Mouse (Mus musculus): ENCODE results near the gene Fgfr2. TPM values are rescaled to one million over a fixed set of nuclear protein-coding genes. Genes with fewer than 3 reads are reported as not detected.
A peak's percentile ranks its signal among the peaks of the same experiment; 100 is the strongest.
"Not testable (repeated sequence)": the region's sequence is repeated elsewhere in the genome, so short reads cannot be mapped to it uniquely, and the experiment has no call there.

The Fgfr2 gene
- polyA plus RNA-seq, 1 experiment from 2014 or later: 20.3 TPM

DNA sequence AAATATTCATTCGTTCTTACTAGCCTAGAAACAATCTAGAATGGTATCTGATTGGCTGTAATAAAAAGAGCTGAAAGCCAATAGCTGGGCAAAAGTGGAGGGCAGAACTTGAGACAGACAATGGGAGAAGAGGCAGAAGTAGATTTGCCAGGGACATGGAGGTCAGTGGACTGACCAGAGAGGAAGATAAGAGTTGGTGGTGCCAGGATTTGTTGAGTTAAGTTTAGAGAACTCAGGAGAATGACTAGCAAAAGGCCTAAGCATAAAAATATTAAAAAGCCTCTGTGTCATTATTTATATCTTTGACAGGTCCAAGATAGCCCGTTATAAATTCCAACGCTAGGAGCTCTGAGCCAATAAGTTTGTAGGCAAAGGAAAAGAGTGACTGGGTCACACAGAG lies 2668.9 kb downstream of the Fgfr2 start:
- H3K9me3 ChIP-seq (replicated peaks; ENCODE audit: control insufficient read depth, low read length): no peaks in the 10 kb centered on the region
- peaks cover 5% of the 10 kb centered on the region; the same call in 1 of the 2 replicates for H3K4me1 ChIP-seq (ENCODE audit: control insufficient read depth, insufficient read depth, low read length)
- H3K9ac ChIP-seq (ENCODE audit: low read length): no peak overlapping the region
- no peak overlapping the region for H3K4me3 ChIP-seq (ENCODE audit: low read length)
- H3K27me3 ChIP-seq (ENCODE audit: control insufficient read depth, insufficient read depth, low read length): no peaks in the 10 kb centered on the region
- WGBS: 59% methylated on average over 3 of the region's 3 CpGs
- no peak overlapping the region for H3K27ac ChIP-seq (ENCODE audit: low read length)
- H3K4me2 ChIP-seq (ENCODE audit: low read depth, low read length): no peak overlapping the region
- peaks cover 13% of the 10 kb centered on the region; the same call in 1 of the 2 replicates for H3K36me3 ChIP-seq (ENCODE audit: control insufficient read depth, insufficient read depth)
- ATAC-seq (replicated peaks; ENCODE audit: extremely low read depth, insufficient read depth, low FRiP score): no peak

DNA sequence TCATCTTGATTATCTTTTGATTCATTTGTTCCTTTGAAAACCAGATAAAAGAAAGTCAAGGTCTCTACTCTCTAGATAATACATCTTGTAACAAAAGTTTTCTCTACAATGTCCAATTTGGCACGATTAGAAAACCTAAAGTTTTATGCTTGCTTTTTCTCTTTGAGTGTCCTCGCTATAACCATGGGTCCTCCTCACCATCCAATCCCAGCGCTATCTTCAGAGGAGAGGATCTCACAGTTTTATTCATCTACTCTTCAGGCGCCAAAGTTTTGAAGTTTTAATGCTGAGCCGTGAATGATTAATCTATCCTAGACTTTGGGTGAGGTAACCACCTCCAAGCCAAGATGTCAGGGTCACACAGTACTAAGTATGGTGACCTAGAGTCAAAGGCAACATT lies 2687.4 kb downstream of the Fgfr2 start:
- Histone ChIP-seq H3K4me1 (ENCODE audit: control insufficient read depth, insufficient read depth, low read length) (no peaks in the 10 kb centered on the region), H3K36me3 (ENCODE audit: control insufficient read depth, insufficient read depth) (no peaks in the 10 kb centered on the region), H3K4me2 (ENCODE audit: low read depth, low read length) (no peak overlapping the region), H3K9ac (ENCODE audit: low read length) (no peak overlapping the region), H3K27me3 (ENCODE audit: control insufficient read depth, insufficient read depth, low read length) (no peaks in the 10 kb centered on the region), H3K4me3 (ENCODE audit: low read length) (no peak overlapping the region), H3K27ac (ENCODE audit: low read length) (no peak overlapping the region), H3K9me3 (replicated peaks; ENCODE audit: control insufficient read depth, low read length) (no peaks in the 10 kb centered on the region)
- ATAC-seq (replicated peaks; ENCODE audit: extremely low read depth, insufficient read depth, low FRiP score): no peak
- WGBS: 90% methylated on average over 5 of the region's 5 CpGs

DNA sequence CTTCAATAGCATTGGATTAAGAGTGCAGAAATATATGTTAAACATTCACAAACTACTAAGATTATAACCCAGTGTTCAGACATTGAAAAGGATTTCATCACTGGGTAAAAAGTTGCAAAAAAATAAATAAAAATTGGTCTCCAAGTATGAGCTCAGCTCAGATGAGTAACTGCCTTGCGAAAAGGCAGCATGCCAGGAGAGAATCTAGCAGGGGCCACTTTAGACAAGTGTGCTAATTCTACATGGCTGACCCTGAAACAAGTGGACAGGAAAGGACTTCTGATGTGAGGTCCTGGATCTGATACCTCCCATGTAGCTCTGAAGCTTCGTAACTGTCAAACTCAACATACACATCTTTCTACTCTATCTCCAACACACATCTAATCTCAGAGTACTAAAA lies 2691.0 kb downstream of the Fgfr2 start:
- Histone ChIP-seq H3K9ac (ENCODE audit: low read length) (no peak overlapping the region), H3K27ac (ENCODE audit: low read length) (no peak overlapping the region), H3K4me3 (ENCODE audit: low read length) (no peak overlapping the region), H3K9me3 (replicated peaks; ENCODE audit: control insufficient read depth, low read length) (no peaks in the 10 kb centered on the region), H3K27me3 (ENCODE audit: control insufficient read depth, insufficient read depth, low read length) (no peaks in the 10 kb centered on the region), H3K4me1 (ENCODE audit: control insufficient read depth, insufficient read depth, low read length) (no peaks in the 10 kb centered on the region), H3K4me2 (ENCODE audit: low read depth, low read length) (no peak overlapping the region), H3K36me3 (ENCODE audit: control insufficient read depth, insufficient read depth) (no peaks in the 10 kb centered on the region)
- no peak for ATAC-seq (replicated peaks; ENCODE audit: extremely low read depth, insufficient read depth, low FRiP score)
- WGBS: 78% methylated on average over 2 of the region's 2 CpGs

DNA sequence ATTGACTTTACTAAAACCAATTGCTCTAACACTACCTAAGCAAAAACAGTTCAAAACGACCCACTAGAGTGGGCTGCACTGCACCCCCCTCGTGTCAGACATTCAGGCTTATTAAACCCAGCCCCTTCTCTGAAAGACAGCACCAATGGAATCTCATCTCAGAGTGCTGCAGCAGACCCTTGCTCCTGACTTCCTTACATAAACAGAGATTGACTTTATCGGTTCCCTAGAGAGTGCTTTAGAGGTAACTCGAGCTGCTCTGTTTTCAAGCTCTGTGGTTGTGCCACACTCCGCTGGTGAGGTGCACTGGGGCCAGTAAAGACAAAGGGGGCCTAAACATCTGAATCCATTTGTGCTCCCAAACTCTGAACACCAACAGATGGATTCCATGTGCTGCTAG lies 2696.6 kb downstream of the Fgfr2 start:
- Histone ChIP-seq H3K36me3 (ENCODE audit: control insufficient read depth, insufficient read depth) (no peaks in the 10 kb centered on the region), H3K4me2 (ENCODE audit: low read depth, low read length) (no peak overlapping the region), H3K27me3 (ENCODE audit: control insufficient read depth, insufficient read depth, low read length) (no peaks in the 10 kb centered on the region), H3K9me3 (replicated peaks; ENCODE audit: control insufficient read depth, low read length) (no peaks in the 10 kb centered on the region), H3K4me1 (ENCODE audit: control insufficient read depth, insufficient read depth, low read length) (peaks cover 5% of the 10 kb centered on the region), H3K27ac (ENCODE audit: low read length) (no peak overlapping the region), H3K9ac (ENCODE audit: low read length) (no peak overlapping the region), H3K4me3 (ENCODE audit: low read length) (no peak overlapping the region)
- no peak for ATAC-seq (replicated peaks; ENCODE audit: extremely low read depth, insufficient read depth, low FRiP score)
- 8% methylated on average over 5 of the region's 5 CpGs for WGBS

DNA sequence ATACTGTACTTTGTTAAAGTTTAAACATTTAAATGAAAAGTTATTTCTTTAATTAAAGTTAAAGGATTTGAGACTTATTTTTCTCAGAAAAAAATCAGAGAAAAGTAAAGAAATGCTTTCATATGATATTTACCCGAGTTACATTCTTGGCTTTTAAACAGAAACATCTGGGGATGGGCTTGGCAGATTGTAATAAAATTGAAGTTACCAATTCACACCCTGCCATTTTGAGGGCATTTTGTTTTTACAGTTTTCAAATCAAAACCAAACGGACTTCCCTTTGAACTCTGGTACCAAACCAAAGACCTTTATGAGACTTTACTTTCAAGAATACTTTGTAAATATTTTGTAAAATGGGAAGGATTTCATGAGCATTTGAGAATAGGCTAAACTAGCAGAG lies 2697.2 kb downstream of the Fgfr2 start:
- WGBS: 70% methylated on average over 2 of the region's 2 CpGs
- H3K9ac ChIP-seq (ENCODE audit: low read length): no peak overlapping the region
- no peak overlapping the region for H3K27ac ChIP-seq (ENCODE audit: low read length)
- no peaks in the 10 kb centered on the region for H3K36me3 ChIP-seq (ENCODE audit: control insufficient read depth, insufficient read depth)
- no peak overlapping the region for H3K4me2 ChIP-seq (ENCODE audit: low read depth, low read length)
- no peak overlapping the region for H3K4me3 ChIP-seq (ENCODE audit: low read length)
- ATAC-seq (replicated peaks; ENCODE audit: extremely low read depth, insufficient read depth, low FRiP score): no peak
- H3K9me3 ChIP-seq (replicated peaks; ENCODE audit: control insufficient read depth, low read length): no peaks in the 10 kb centered on the region
- no peaks in the 10 kb centered on the region for H3K27me3 ChIP-seq (ENCODE audit: control insufficient read depth, insufficient read depth, low read length)
- H3K4me1 ChIP-seq (ENCODE audit: control insufficient read depth, insufficient read depth, low read length): peaks cover 5% of the 10 kb centered on the region

DNA sequence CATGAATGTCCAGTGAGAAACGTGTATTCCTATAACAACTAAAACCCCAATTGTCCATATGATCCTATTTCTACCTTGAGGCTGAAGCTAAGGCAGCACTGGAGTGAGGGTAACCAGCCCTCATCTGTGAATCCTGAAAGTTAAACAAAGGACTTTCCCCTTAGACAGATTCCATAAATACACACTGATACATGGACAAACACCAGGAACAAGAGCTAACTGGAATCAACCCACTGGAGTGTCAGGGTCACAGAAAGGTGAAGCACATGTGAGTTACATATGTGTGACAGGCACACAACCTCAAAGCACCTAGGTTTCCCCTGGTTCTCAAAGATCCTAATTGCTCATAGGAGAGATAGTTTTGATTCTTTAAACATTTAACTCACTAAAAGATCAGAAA lies 2703.2 kb downstream of the Fgfr2 start:
- no peak for ATAC-seq (replicated peaks; ENCODE audit: extremely low read depth, insufficient read depth, low FRiP score)
- peak overlapping the region; percentile 57 for H3K27ac ChIP-seq (ENCODE audit: low read length)

DNA sequence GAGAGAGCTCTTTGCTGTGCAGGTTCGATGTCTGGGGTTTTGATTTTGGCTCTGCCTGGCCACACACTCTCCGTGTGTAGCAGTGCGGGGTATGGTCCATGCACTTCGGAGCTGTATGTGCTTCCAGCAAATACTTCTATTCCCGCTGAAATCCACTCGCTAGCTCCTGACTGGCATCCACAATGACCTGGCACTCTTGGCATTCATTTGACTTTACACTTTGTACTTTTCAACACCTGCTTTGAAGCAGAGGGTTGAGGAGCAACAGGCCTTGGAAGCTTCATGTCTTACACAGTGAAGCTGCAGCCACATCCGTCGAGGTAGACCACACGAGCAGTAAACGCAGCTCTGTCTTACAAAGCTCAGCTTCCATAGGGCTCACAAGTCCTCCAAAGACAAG lies 2715.5 kb downstream of the Fgfr2 start:
- Histone ChIP-seq H3K36me3 (ENCODE audit: control insufficient read depth, insufficient read depth) (no peaks in the 10 kb centered on the region), H3K27me3 (ENCODE audit: control insufficient read depth, insufficient read depth, low read length) (no peaks in the 10 kb centered on the region), H3K9ac (ENCODE audit: low read length) (no peak overlapping the region), H3K4me3 (ENCODE audit: low read length) (no peak overlapping the region), H3K9me3 (replicated peaks; ENCODE audit: control insufficient read depth, low read length) (no peaks in the 10 kb centered on the region), H3K4me1 (ENCODE audit: control insufficient read depth, insufficient read depth, low read length) (peaks cover 11% of the 10 kb centered on the region), H3K27ac (ENCODE audit: low read length) (peak overlapping the region; percentile 8; the same call in 1 of the 2 replicates), H3K4me2 (ENCODE audit: low read depth, low read length) (peak overlapping the region; percentile 10)
- WGBS: 42% methylated on average over 10 of the region's 10 CpGs
- ATAC-seq (replicated peaks; ENCODE audit: extremely low read depth, insufficient read depth, low FRiP score): peak; percentile 83

More for the DNA sequence above, 2703.2 kb downstream of the Fgfr2 start:
- Histone ChIP-seq H3K9ac (ENCODE audit: low read length) (no peak overlapping the region), H3K4me1 (ENCODE audit: control insufficient read depth, insufficient read depth, low read length) (peaks cover 4% of the 10 kb centered on the region; the same call in 1 of the 2 replicates), H3K4me3 (ENCODE audit: low read length) (no peak overlapping the region), H3K9me3 (replicated peaks; ENCODE audit: control insufficient read depth, low read length) (no peaks in the 10 kb centered on the region), H3K36me3 (ENCODE audit: control insufficient read depth, insufficient read depth) (no peaks in the 10 kb centered on the region), H3K27me3 (ENCODE audit: control insufficient read depth, insufficient read depth, low read length) (no peaks in the 10 kb centered on the region), H3K4me2 (ENCODE audit: low read depth, low read length) (no peak overlapping the region)
- 53% methylated on average over 1 of the region's 1 CpGs for WGBS

DNA sequence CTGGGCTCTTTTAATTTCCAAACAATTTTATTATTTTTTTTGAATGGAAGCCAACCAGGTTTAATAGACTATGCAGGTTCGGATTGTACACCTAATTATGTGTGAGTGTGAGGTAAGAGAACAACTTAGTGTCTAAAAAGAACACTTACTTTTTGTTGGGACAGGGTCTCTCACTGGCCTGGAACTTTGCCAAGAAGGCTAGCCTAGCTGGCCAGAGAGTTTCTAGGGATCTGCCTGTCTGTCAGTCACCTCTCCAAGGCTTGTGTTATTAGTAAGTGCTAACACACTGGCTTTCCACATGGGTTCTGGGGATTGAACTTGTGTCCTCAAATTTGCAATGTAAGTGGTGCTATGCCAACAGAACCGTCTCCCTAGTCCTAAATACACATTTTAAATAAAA lies 2719.8 kb downstream of the Fgfr2 start:
- no peak overlapping the region for H3K4me3 ChIP-seq (ENCODE audit: low read length)
- no peak overlapping the region for H3K9ac ChIP-seq (ENCODE audit: low read length)
- no peaks in the 10 kb centered on the region for H3K36me3 ChIP-seq (ENCODE audit: control insufficient read depth, insufficient read depth)
- H3K4me2 ChIP-seq (ENCODE audit: low read depth, low read length): no peak overlapping the region
- no peak overlapping the region for H3K27ac ChIP-seq (ENCODE audit: low read length)
- no peak for ATAC-seq (replicated peaks; ENCODE audit: extremely low read depth, insufficient read depth, low FRiP score)
- H3K4me1 ChIP-seq (ENCODE audit: control insufficient read depth, insufficient read depth, low read length): peaks cover 11% of the 10 kb centered on the region
- H3K27me3 ChIP-seq (ENCODE audit: control insufficient read depth, insufficient read depth, low read length): no peaks in the 10 kb centered on the region
- H3K9me3 ChIP-seq (replicated peaks; ENCODE audit: control insufficient read depth, low read length): no peaks in the 10 kb centered on the region
- WGBS: 64% methylated on average over 2 of the region's 2 CpGs

DNA sequence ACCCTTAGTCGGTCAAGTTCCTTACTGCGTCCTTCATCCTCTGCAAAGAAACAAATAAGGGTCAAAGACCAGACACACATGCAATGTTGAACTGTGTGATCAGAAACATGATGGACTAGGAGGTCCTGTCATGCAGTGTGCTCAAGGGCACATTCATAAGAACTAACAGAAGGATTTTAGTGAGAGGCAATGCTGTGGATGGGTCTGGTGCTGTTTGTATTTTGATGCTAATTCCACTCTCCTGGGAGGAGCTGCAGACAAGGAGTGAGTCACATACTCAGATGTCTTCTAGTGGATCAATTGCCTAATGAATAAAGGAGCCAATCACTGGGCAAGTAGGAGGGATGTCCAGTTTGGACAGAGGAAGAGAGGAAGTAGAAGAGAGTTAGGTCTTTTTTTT lies 2728.5 kb downstream of the Fgfr2 start:
- no peaks in the 10 kb centered on the region for H3K27me3 ChIP-seq (ENCODE audit: control insufficient read depth, insufficient read depth, low read length)
- no peaks in the 10 kb centered on the region for H3K4me1 ChIP-seq (ENCODE audit: control insufficient read depth, insufficient read depth, low read length)
- WGBS: 94% methylated on average over 2 of the region's 2 CpGs
- no peak overlapping the region for H3K9ac ChIP-seq (ENCODE audit: low read length)
- no peak for ATAC-seq (replicated peaks; ENCODE audit: extremely low read depth, insufficient read depth, low FRiP score)
- no peaks in the 10 kb centered on the region for H3K9me3 ChIP-seq (replicated peaks; ENCODE audit: control insufficient read depth, low read length)
- H3K36me3 ChIP-seq (ENCODE audit: control insufficient read depth, insufficient read depth): no peaks in the 10 kb centered on the region
- H3K27ac ChIP-seq (ENCODE audit: low read length): no peak overlapping the region
- no peak overlapping the region for H3K4me2 ChIP-seq (ENCODE audit: low read depth, low read length)
- no peak overlapping the region for H3K4me3 ChIP-seq (ENCODE audit: low read length)

DNA sequence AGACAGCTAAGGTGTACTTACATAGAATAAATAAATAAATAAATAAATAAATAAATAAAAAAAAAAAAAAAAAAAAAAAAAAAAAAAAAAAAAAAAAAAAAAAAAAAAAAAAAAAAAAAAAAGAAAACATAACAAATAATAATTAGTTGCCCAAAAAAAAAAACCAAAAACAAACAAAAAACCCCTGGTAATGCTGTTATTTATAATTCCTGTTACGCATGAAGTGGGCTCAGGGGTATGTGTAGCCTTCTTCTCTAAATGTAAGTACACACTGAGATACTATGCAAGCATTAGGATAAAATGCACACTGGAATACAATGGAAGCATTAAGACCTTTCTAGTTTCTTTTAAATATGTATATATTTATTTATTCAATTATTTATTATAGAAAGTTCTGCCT lies 2733.1 kb downstream of the Fgfr2 start:
- ATAC-seq (replicated peaks; ENCODE audit: extremely low read depth, insufficient read depth, low FRiP score); H3K36me3 ChIP-seq (ENCODE audit: control insufficient read depth, insufficient read depth); H3K4me2 ChIP-seq (ENCODE audit: low read depth, low read length); H3K27me3 ChIP-seq (ENCODE audit: control insufficient read depth, insufficient read depth, low read length); H3K9ac ChIP-seq (ENCODE audit: low read length); H3K4me1 ChIP-seq (ENCODE audit: control insufficient read depth, insufficient read depth, low read length); H3K27ac ChIP-seq (ENCODE audit: low read length); H3K4me3 ChIP-seq (ENCODE audit: low read length); H3K9me3 ChIP-seq (replicated peaks; ENCODE audit: control insufficient read depth, low read length): not testable (repeated sequence)
- 98% methylated on average over 1 of the region's 1 CpGs for WGBS
